16 mouse cellular contexts compared by ENCODE assay signal in genomic region chr3:118478065-118478464, GRCm38 (mm10).
"Had no signal": no experiment of that assay in that cellular context is flagged by ENCODE, and none has a peak within 500 bp of the region (broad histone marks: within the 10 kb centered on the region; RNA-seq: fewer than 3 reads in every experiment).

No protein-coding gene starts in this region.

- H3K4me3 ChIP-seq: lung, embryonic 15.5 days; megakaryocyte, embryonic 14.5 days; midbrain, embryonic 13.5 days; midbrain, embryonic 15.5 days; neural tube, embryonic 12.5 days; stomach, embryonic 15.5 days had no signal

- H3K27me3 ChIP-seq: lung, embryonic 15.5 days; megakaryocyte, embryonic 14.5 days; midbrain, embryonic 13.5 days; midbrain, embryonic 15.5 days; neural tube, embryonic 12.5 days; stomach, embryonic 15.5 days had no signal

- H3K27ac ChIP-seq: lung, embryonic 15.5 days; macrophage; midbrain, embryonic 13.5 days; midbrain, embryonic 15.5 days; neural tube, embryonic 12.5 days; stomach, embryonic 15.5 days; stomach, postnatal 0 days had no signal

- H3K4me1 ChIP-seq: lung, embryonic 15.5 days; megakaryocyte, embryonic 14.5 days; midbrain, embryonic 13.5 days; midbrain, embryonic 15.5 days; neural tube, embryonic 12.5 days; stomach, embryonic 15.5 days had no signal

- H3K4me2 ChIP-seq: lung, embryonic 15.5 days; midbrain, embryonic 11.5 days; midbrain, embryonic 13.5 days; midbrain, embryonic 15.5 days; neural tube, embryonic 12.5 days; stomach, embryonic 15.5 days had no signal

- H3K9ac ChIP-seq: lung, embryonic 15.5 days; midbrain, embryonic 13.5 days; midbrain, embryonic 15.5 days; neural tube, embryonic 12.5 days; stomach, embryonic 15.5 days had no signal

- ATAC-seq: lung, postnatal 0 days; midbrain, embryonic 13.5 days; midbrain, embryonic 15.5 days had no signal

- H3K36me3 ChIP-seq: lung, embryonic 15.5 days; midbrain, embryonic 13.5 days; midbrain, embryonic 15.5 days; neural tube, embryonic 12.5 days; stomach, embryonic 15.5 days had no signal

- H3K9me3 ChIP-seq: lung, embryonic 15.5 days; midbrain, embryonic 13.5 days; midbrain, embryonic 15.5 days; neural tube, embryonic 12.5 days; stomach, embryonic 15.5 days had no signal

- DNase-seq: lung, postnatal 14 days; lung, postnatal 36 days; right cerebral cortex, postnatal 14 days; thymus, adult 2 months; thymus, postnatal 25 days; thymus, postnatal 4 days had no signal
